Mouse (Mus musculus): ENCODE results near the gene Opa3. TPM values are rescaled to one million over a fixed set of nuclear protein-coding genes. Genes with fewer than 3 reads are reported as not detected.
A peak's percentile ranks its signal among the peaks of the same experiment; 100 is the strongest.

Gene Opa3
- total RNA-seq, 2 experiments from 2014 or later, result 42.7 to 46.8 TPM

GRCm38 (mm10) chr7:19235092-19235671 lies 7.0 kb downstream of the Opa3 start:
- no peak for DNase-seq (ENCODE audit: extremely low spot score in 1 of 2, low spot score in 2 of 2)
- intact Hi-C loops (cut with DNase I), result no loop called here

GRCm38 (mm10) chr7:19236411-19236810 lies 8.3 kb downstream of the Opa3 start:
- DNase-seq (ENCODE audit: extremely low spot score in 1 of 2, low spot score in 2 of 2), result no peak
- no peak for TF ChIP-seq CTCF (IDR thresholded peaks at IDR 0.05)
- intact Hi-C loops (cut with DNase I), result no loop called here

More at GRCm38 (mm10) chr7:19235092-19235671, 7.0 kb downstream of the Opa3 start:
- Histone ChIP-seq H3K27ac (no peak overlapping the region), H3K4me3 (no peak overlapping the region)
- no peak for TF ChIP-seq CTCF (IDR thresholded peaks at IDR 0.05)

GRCm38 (mm10) chr7:19238344-19238743 lies 10.2 kb downstream of the Opa3 start:
- intact Hi-C loops (cut with DNase I), result loop anchor here (2.0 kb wide), 1 partner anchor 38 kb away; no protein-coding TSS in a partner anchor
- DNase-seq (ENCODE audit: extremely low spot score in 1 of 2, low spot score in 2 of 2), result no peak
- Histone ChIP-seq H3K27ac (no peak overlapping the region), H3K4me3 (no peak overlapping the region)
- TF ChIP-seq CTCF (IDR thresholded peaks at IDR 0.05), result no peak

More at GRCm38 (mm10) chr7:19236411-19236810, 8.3 kb downstream of the Opa3 start:
- no peak overlapping the region for H3K4me3 ChIP-seq
- H3K27ac ChIP-seq, result no peak overlapping the region

- H3K27ac ChIP-seq, result no peak overlapping the region
- peak; percentile 87 to 94 for DNase-seq (ENCODE audit: extremely low spot score in 1 of 2, low spot score in 2 of 2)
- no peak overlapping the region for H3K4me3 ChIP-seq
- intact Hi-C loops (cut with DNase I), result loop anchor here (1.0 to 2.0 kb wide), 3 partner anchors 37 to 103 kb away; no protein-coding TSS in a partner anchor
- peak; percentile 99 for TF ChIP-seq CTCF (IDR thresholded peaks at IDR 0.05)
These were observed 11.3 kb downstream of the Opa3 start for GRCm38 (mm10) chr7:19239423-19239822.

- no peak overlapping the region for H3K4me3 ChIP-seq
- intact Hi-C loops (cut with DNase I), result loop anchor here (1.0 to 2.0 kb wide), 3 partner anchors 37 to 102 kb away; no protein-coding TSS in a partner anchor
- H3K27ac ChIP-seq, result no peak overlapping the region
- TF ChIP-seq CTCF (IDR thresholded peaks at IDR 0.05), result no peak
- DNase-seq (ENCODE audit: extremely low spot score in 1 of 2, low spot score in 2 of 2), result no peak
These were observed 11.9 kb downstream of the Opa3 start for GRCm38 (mm10) chr7:19239986-19240385.

GRCm38 (mm10) chr7:19240905-19241463 lies 12.8 kb downstream of the Opa3 start:
- Histone ChIP-seq H3K4me3 (no peak overlapping the region), H3K27ac (0 out of 2 replicates have a peak overlapping the region, but pooled peaks have one; percentile 12)
- peak in 1 of 2 experiments; percentile 38 for DNase-seq (ENCODE audit: extremely low spot score in 1 of 2, low spot score in 2 of 2)
- intact Hi-C loops (cut with DNase I), result no loop called here
- no peak for TF ChIP-seq CTCF (IDR thresholded peaks at IDR 0.05)

GRCm38 (mm10) chr7:19242005-19242404 lies 13.9 kb downstream of the Opa3 start:
- H3K27ac ChIP-seq, result no peak overlapping the region
- intact Hi-C loops (cut with DNase I), result no loop called here
- TF ChIP-seq CTCF (IDR thresholded peaks at IDR 0.05), result no peak
- no peak for DNase-seq (ENCODE audit: extremely low spot score in 1 of 2, low spot score in 2 of 2)
- no peak overlapping the region for H3K4me3 ChIP-seq

GRCm38 (mm10) chr7:19243858-19244257 lies 15.7 kb downstream of the Opa3 start:
- no peak for TF ChIP-seq CTCF (IDR thresholded peaks at IDR 0.05)
- Histone ChIP-seq H3K27ac (peak overlapping the region; percentile 34; the same call in 1 of the 2 replicates), H3K4me3 (no peak overlapping the region)
- DNase-seq (ENCODE audit: extremely low spot score in 1 of 2, low spot score in 2 of 2), result peak in 1 of 2 experiments; percentile 42
- intact Hi-C loops (cut with DNase I), result no loop called here

GRCm38 (mm10) chr7:19245083-19245482 lies 16.9 kb downstream of the Opa3 start:
- no peak for DNase-seq (ENCODE audit: extremely low spot score in 1 of 2, low spot score in 2 of 2)
- Histone ChIP-seq H3K4me3 (no peak overlapping the region), H3K27ac (peak overlapping the region; percentile 11; the same call in 1 of the 2 replicates)
- no peak for TF ChIP-seq CTCF (IDR thresholded peaks at IDR 0.05)
- intact Hi-C loops (cut with DNase I), result no loop called here

GRCm38 (mm10) chr7:19246855-19247254 lies 18.7 kb downstream of the Opa3 start:
- no peak for TF ChIP-seq CTCF (IDR thresholded peaks at IDR 0.05)
- intact Hi-C loops (cut with DNase I), result no loop called here
- DNase-seq (ENCODE audit: extremely low spot score in 1 of 2, low spot score in 2 of 2), result no peak
- H3K4me3 ChIP-seq, result no peak overlapping the region
- no peak overlapping the region for H3K27ac ChIP-seq

- no peak overlapping the region for H3K4me3 ChIP-seq
- DNase-seq (ENCODE audit: extremely low spot score in 1 of 2, low spot score in 2 of 2), result no peak
- intact Hi-C loops (cut with DNase I), result no loop called here
- TF ChIP-seq CTCF (IDR thresholded peaks at IDR 0.05), result no peak
- no peak overlapping the region for H3K27ac ChIP-seq
These were observed 19.4 kb downstream of the Opa3 start for GRCm38 (mm10) chr7:19247511-19247910.

GRCm38 (mm10) chr7:19252078-19252477 lies 23.9 kb downstream of the Opa3 start:
- Histone ChIP-seq H3K4me3 (no peak overlapping the region), H3K27ac (no peak overlapping the region)
- intact Hi-C loops (cut with DNase I), result no loop called here
- TF ChIP-seq CTCF (IDR thresholded peaks at IDR 0.05), result no peak
- no peak for DNase-seq (ENCODE audit: extremely low spot score in 1 of 2, low spot score in 2 of 2)

Data from left cerebral cortex, adult 2 months (tissue).